Mouse (Mus musculus): ENCODE measurements around the gene Pak1. TPM values are rescaled to one million over a fixed set of nuclear protein-coding genes. Genes with fewer than 3 reads are reported as not detected.

Gene Pak1
- total and polyA plus RNA-seq, 3 experiments: 2.8 to 6.7 TPM; not detected in 1

DNA sequence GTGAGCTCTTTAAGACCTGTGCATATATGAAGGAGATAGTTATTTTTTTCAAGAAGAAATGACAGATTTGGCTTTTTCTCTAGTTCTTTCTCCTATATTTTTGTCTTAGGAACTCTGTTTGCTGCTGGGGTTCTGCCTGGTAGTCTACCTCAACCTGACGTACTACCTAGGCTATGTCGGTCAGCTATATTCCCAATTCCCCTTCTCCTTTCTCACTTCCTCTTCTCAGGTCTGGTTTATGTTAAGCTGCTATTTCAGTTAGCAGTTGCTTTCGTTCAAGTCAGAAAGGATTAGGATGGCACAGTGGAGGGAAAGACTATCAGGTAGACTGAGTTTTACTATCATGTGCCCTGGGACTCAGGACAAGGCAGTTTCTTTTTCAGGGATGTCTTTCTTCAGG is 75.2 kb downstream of the Pak1 start (continued):
- no peak for TF ChIP-seq ZNF384 (IDR thresholded peaks at IDR 0.05; ENCODE audit: low read depth, low read length)

DNA sequence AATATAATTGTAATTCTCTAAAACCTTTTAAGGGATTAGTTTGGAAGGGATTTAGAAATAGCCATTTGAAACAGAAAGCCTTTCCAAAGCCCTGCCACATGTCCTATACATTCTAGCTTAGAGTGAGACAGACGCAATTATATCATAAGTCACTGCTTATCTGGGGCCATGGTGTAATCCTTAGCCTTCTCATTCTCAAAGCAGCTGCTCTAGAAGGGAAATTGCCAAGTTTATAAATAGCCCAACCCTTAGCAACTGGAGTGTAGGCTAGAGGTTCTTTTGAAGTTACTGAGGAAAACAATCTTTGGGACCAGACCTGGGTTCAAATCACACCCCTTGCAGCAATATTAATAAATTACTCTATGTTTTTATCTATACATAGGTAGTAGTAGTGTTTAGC is 76.2 kb downstream of the Pak1 start:
- no peaks in the 10 kb centered on the region for H3K79me2 ChIP-seq (ENCODE audit: control insufficient read depth, insufficient read depth, low read length, poor library complexity)
- H3K36me3 ChIP-seq (ENCODE audit: control insufficient read depth in 1 of 2, insufficient read depth in 2 of 2, low read length in 2 of 2): no peaks in the 10 kb centered on the region
- no peak for DNase-seq (ENCODE audit: low read depth, low spot score)
- H3K27me3 ChIP-seq (ENCODE audit: control insufficient read depth in 1 of 2, insufficient read depth in 2 of 2, low read length in 2 of 2): no peaks in the 10 kb centered on the region
- TF ChIP-seq MYC (IDR thresholded peaks at IDR 0.05; ENCODE audit: low read depth, low read length): no peak
- TF ChIP-seq ETS1 (IDR thresholded peaks at IDR 0.05; ENCODE audit: low read depth, low read length): no peak
- no peak overlapping the region for H3K27ac ChIP-seq (ENCODE audit: control insufficient read depth, low read depth, low read length)
- no peaks in the 10 kb centered on the region for H3K4me1 ChIP-seq (ENCODE audit: control insufficient read depth in 1 of 2, insufficient read depth in 2 of 2, low read length in 2 of 2)
- no peak overlapping the region for H3K9ac ChIP-seq (ENCODE audit: control insufficient read depth, low read depth, low read length, poor library complexity, severe bottlenecking)
- no peak overlapping the region for H3K4me3 ChIP-seq (ENCODE audit: control insufficient read depth in 1 of 2, insufficient read depth in 1 of 2, low read depth in 2 of 2, low read length in 2 of 2)
- H3K9me3 ChIP-seq (replicated peaks; ENCODE audit: insufficient read depth, low read length): no peaks in the 10 kb centered on the region

DNA sequence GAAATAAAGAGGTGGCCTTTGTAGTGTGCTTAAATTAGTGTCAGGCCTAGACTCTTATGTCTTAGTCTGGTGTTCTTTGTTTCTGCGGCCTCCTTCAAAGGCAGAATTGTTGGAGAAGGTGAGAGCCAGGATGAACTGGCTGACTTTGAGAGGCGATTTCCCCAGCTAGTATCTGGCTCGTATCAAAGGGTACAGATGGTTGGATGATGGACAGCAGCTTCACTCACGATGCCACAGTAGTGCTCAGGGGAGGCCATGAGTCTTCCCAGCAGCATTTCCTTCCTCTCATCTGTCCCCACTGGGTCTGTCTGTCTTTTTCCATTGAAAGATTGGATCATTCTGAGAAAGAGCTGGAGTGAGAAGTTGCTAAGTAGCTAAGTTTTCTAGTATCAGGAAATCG is 79.5 kb downstream of the Pak1 start:
- H3K4me1 ChIP-seq (ENCODE audit: control insufficient read depth in 1 of 2, insufficient read depth in 2 of 2, low read length in 2 of 2): no peaks in the 10 kb centered on the region
- no peaks in the 10 kb centered on the region for H3K9me3 ChIP-seq (replicated peaks; ENCODE audit: insufficient read depth, low read length)
- H3K4me3 ChIP-seq (ENCODE audit: control insufficient read depth in 1 of 2, insufficient read depth in 1 of 2, low read depth in 2 of 2, low read length in 2 of 2): no peak overlapping the region
- H3K9ac ChIP-seq (ENCODE audit: control insufficient read depth, low read depth, low read length, poor library complexity, severe bottlenecking): no peak overlapping the region
- H3K27ac ChIP-seq (ENCODE audit: control insufficient read depth, low read depth, low read length): no peak overlapping the region
- TF ChIP-seq JUND (IDR thresholded peaks at IDR 0.05; ENCODE audit: low read depth, low read length): no peak
- no peak for TF ChIP-seq CHD2 (IDR thresholded peaks at IDR 0.05; ENCODE audit: low read length)
- TF ChIP-seq RCOR1 (IDR thresholded peaks at IDR 0.05; ENCODE audit: low read depth, low read length): no peak
- no peak for TF ChIP-seq ZC3H11A (IDR thresholded peaks at IDR 0.05; ENCODE audit: low read depth, low read length)
- no peak for TF ChIP-seq TAL1 (IDR thresholded peaks at IDR 0.05; ENCODE audit: low read length)
- no peak for TF ChIP-seq RAD21 (IDR thresholded peaks at IDR 0.05; ENCODE audit: low read depth, low read length)
- no peak for TF ChIP-seq USF1 (IDR thresholded peaks at IDR 0.05; ENCODE audit: low read depth, low read length)
- TF ChIP-seq MAZ (IDR thresholded peaks at IDR 0.05; ENCODE audit: low read depth, low read length): no peak
- TF ChIP-seq HCFC1 (IDR thresholded peaks at IDR 0.05; ENCODE audit: low read depth, low read length): no peak
- no peak for TF ChIP-seq ETS1 (IDR thresholded peaks at IDR 0.05; ENCODE audit: low read depth, low read length)
- TF ChIP-seq BHLHE40 (IDR thresholded peaks at IDR 0.05; ENCODE audit: borderline replicate concordance, low read depth, low read length): no peak
- no peak for TF ChIP-seq MYB (IDR thresholded peaks at IDR 0.05; ENCODE audit: low read depth, low read length)
- no peak for TF ChIP-seq E2F4 (IDR thresholded peaks at IDR 0.05; ENCODE audit: borderline replicate concordance, low read depth, low read length)
- no peak for TF ChIP-seq MYC (IDR thresholded peaks at IDR 0.05; ENCODE audit: low read depth, low read length)
- TF ChIP-seq CTCF (IDR thresholded peaks at IDR 0.05 in 2 of 3, conservative IDR thresholded peaks at IDR 0.05 in 1 of 3; ENCODE audit: control insufficient read depth in 1 of 3, insufficient read depth in 1 of 3, low read depth in 2 of 3, low read length in 3 of 3, poor library complexity in 1 of 3, severe bottlenecking in 1 of 3): no peak
- TF ChIP-seq POLR2A (IDR thresholded peaks at IDR 0.05; ENCODE audit: control insufficient read depth in 1 of 2, insufficient read depth in 1 of 2, low read depth in 1 of 2, low read length in 2 of 2, poor library complexity in 1 of 2): no peak
- no peak for TF ChIP-seq POLR2AphosphoS5 (IDR thresholded peaks at IDR 0.05; ENCODE audit: borderline replicate concordance, low read depth, low read length)
- no peak for TF ChIP-seq SMC3 (IDR thresholded peaks at IDR 0.05; ENCODE audit: low read depth, low read length)
- H3K27me3 ChIP-seq (ENCODE audit: control insufficient read depth in 1 of 2, insufficient read depth in 2 of 2, low read length in 2 of 2): no peaks in the 10 kb centered on the region
- no peak for DNase-seq (ENCODE audit: low read depth, low spot score)
- no peaks in the 10 kb centered on the region for H3K79me2 ChIP-seq (ENCODE audit: control insufficient read depth, insufficient read depth, low read length, poor library complexity)
- no peaks in the 10 kb centered on the region for H3K36me3 ChIP-seq (ENCODE audit: control insufficient read depth in 1 of 2, insufficient read depth in 2 of 2, low read length in 2 of 2)
